Mouse (Mus musculus) midbrain, embryonic 16.5 days (tissue): ENCODE data around the gene Gjd2. TPM values are rescaled to one million over a fixed set of nuclear protein-coding genes. Genes with fewer than 3 reads are reported as not detected.

Experiments used
- ATAC-seq: fragments of 200-750 bp; cut with Nextera tagmentation; 2 replicates; pipeline ENCODE4 v1.8.0; 2017; ENCODE audit warnings: moderate TSS enrichment
- H3K27ac ChIP-seq: fragments of 300-500 bp; sonication (generic); 2 replicates; pipeline ENCODE4 v1.5.1; 2014; ENCODE audit warnings: mild to moderate bottlenecking, low read length, mixed read lengths
- H3K27me3 ChIP-seq: fragments of 300-500 bp; sonication (generic); 2 replicates; pipeline ENCODE4 v1.6.1; 2014; ENCODE audit warnings: low read depth, low read length, mixed read lengths; ENCODE audit not compliant: control insufficient read depth, insufficient read depth
- H3K36me3 ChIP-seq: fragments of 300-500 bp; sonication (generic); 2 replicates; pipeline ENCODE4 v1.6.1; 2014; ENCODE audit warnings: mild to moderate bottlenecking, low read length, moderate library complexity, mixed read lengths; ENCODE audit not compliant: control insufficient read depth, insufficient read depth
- H3K4me1 ChIP-seq: fragments of 300-500 bp; sonication (generic); 2 replicates; pipeline ENCODE4 v1.6.1; 2014; ENCODE audit warnings: mild to moderate bottlenecking, low read length, mixed read lengths; ENCODE audit not compliant: control insufficient read depth, insufficient read depth
- H3K4me2 ChIP-seq: fragments of 300-500 bp; sonication (generic); 2 replicates; pipeline ENCODE4 v1.6.1; 2014; ENCODE audit warnings: mild to moderate bottlenecking, low read length, mixed read lengths
- H3K4me3 ChIP-seq: fragments of 300-500 bp; sonication (generic); 2 replicates; pipeline ENCODE4 v1.5.1; 2014; ENCODE audit warnings: low read depth, mild to moderate bottlenecking, low read length, moderate library complexity, mixed read lengths
- H3K9ac ChIP-seq: fragments of 300-500 bp; sonication (generic); 2 replicates; pipeline ENCODE4 v1.6.1; 2014; ENCODE audit warnings: low read depth, low read length, mixed read lengths
- H3K9me3 ChIP-seq: fragments of 300-500 bp; sonication (generic); replicated peaks from 2 replicates; pipeline ENCODE4 v1.6.1; 2014; ENCODE audit warnings: mild to moderate bottlenecking, low read length, mixed read lengths; ENCODE audit not compliant: control insufficient read depth, poor library complexity, severe bottlenecking
- WGBS: fragments of 180-500 bp; shearing (Covaris S2); extraction: QIAGEN DNeasy Blood & Tissue Kit; methylation state at CpG from one replicate; pipeline ENCODE4 v1.1.7; 2014; 5-methylcytosine and 5-hydroxymethylcytosine counted together
- polyA plus RNA-seq: library from polyadenylated mRNA; unstranded; fragments of >200 nt; fragmentation: Nextera tagmentation; extraction: Ambion mirVana; gene quantifications from 2 replicates; pipeline ENCODE4 v1.2.1, GENCODE M21; 2015

Gjd2 gene
- 10.5 and 11.9 TPM in 2 replicates for polyA plus RNA-seq

DNA sequence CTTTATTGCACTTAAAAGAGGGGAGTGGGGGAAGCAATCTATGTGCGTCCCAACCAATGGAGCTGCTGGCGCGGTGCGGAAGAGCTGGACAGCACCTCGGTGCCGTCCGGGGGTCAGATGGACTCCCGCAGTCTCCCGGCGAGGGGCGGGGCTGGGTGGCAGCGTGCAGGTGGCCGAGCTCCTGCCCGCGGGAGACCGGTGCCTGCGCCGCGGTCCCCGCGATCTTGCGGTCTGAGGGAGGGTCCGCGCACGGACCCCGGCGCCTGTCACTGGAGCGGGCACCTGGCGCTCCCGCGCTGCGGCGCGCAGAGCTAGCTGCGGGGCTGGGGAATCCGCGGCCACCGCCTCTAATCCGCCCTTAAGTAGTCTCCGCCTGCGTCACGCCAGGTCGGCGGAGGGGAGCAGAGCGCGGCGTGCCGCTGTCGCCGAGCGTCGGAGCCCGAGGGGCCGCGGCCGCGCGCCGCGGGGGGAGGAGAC, at the start of gene Gjd2:
Gjd2 (minus strand) TSS at position 325 of the 477 bp plus-strand sequence.
- WGBS: under 1% methylated on average over 51 of the region's 60 CpGs

DNA sequence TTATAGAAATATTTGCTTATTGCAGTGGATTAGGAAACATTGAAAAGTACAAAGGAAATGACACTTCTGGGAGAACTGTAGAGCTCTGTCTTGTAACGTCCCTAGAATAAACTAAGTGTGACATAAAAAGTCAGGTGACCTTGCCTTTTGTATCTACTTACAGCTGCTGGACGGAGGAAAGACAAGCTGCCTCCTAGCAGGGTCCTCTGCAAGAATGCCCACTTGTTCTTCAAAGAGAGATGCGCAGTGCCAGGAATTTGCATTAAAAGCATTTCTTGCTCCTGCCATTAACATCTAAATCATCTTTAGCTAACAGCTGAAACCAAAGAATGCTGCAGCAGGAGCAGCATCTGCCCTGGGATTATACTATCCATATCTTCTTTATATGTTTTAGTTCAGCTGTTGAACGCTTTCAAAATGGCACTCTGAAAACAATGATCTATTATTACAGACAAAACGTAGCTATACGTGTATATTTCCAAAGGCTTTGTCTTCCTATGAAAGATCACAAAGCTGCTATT, 46.7 kb upstream of the Gjd2 start:
- Histone ChIP-seq H3K4me3 (no peak overlapping the region), H3K4me2 (no peak overlapping the region), H3K9ac (no peak overlapping the region), H3K27ac (no peak overlapping the region), H3K9me3 (no peaks in the 10 kb centered on the region), H3K36me3 (no peaks in the 10 kb centered on the region), H3K4me1 (peaks cover 3% of the 10 kb centered on the region; the same call in 1 of the 2 replicates), H3K27me3 (no peaks in the 10 kb centered on the region)
- 22% methylated on average over 6 of the region's 6 CpGs for WGBS
- no peak for ATAC-seq

More for the DNA sequence above, at the start of gene Gjd2:
- Histone ChIP-seq H3K4me3 (peak within 1 kb of the TSS; percentile 83), H3K9me3 (peaks cover 2% of the 10 kb centered on the region; the same call in 1 of the 2 replicates), H3K4me1 (peaks cover 15% of the 10 kb centered on the region; the same call in 1 of the 2 replicates), H3K36me3 (no peaks in the 10 kb centered on the region), H3K27me3 (no peaks in the 10 kb centered on the region), H3K27ac (peak within 1 kb of the TSS; percentile 88), H3K4me2 (peak within 1 kb of the TSS; percentile 83), H3K9ac (peak within 1 kb of the TSS; percentile 94)
- ATAC-seq: peak; percentile 89

DNA sequence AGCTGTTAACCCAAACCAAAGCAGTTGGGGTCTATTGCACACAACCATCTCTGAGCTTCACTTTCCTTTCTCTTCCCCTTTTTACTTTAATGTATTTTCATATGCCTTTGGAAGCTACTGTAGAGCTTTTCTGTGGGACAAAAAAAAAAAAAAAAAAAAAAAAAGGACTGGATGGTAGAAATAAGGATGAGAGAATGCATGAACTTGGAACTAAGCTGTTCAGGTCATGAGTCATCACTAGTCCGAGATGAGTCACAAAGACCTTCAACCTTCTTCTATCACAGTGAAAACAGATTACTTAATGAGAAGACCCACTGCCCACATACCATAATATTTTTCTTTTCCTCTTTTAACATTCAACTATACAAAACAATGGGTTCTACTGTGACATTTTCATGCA, 46.2 kb upstream of the Gjd2 start:
- Histone ChIP-seq H3K4me2 (no peak overlapping the region), H3K9ac (no peak overlapping the region), H3K4me1 (peaks cover 3% of the 10 kb centered on the region; the same call in 1 of the 2 replicates), H3K27ac (no peak overlapping the region), H3K9me3 (no peaks in the 10 kb centered on the region), H3K4me3 (no peak overlapping the region), H3K36me3 (no peaks in the 10 kb centered on the region), H3K27me3 (no peaks in the 10 kb centered on the region)
- WGBS: 48% methylated on average over 1 of the region's 1 CpGs
- no peak for ATAC-seq

DNA sequence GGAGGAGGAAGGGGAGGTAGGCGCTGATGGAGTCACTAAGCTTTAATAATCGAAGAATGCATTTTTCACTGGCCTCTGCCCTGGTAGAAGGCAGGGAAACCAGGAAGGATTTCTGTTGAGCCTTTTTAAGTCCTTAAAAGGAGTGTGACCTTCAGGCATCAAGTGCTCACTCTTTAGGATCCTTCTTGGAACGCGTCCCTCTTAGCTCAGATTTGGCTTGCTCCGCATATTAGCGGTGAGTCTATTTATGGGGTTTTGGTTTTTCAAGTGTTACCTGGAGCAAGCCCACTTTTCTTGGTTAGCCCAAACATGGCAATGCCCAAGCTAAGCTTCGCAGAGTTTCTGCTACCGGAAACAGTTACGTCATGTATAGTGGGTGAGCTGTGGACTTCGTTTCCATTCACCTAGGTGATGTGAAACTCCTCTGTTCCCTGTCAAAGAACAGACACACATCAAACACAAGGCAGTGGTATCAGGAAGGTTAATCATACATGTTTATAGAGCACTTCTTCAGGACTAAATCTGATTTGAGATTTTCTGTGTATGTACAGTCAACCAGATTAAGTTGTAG, 44.9 kb upstream of the Gjd2 start:
- H3K4me1 ChIP-seq: peaks cover 3% of the 10 kb centered on the region; the same call in 1 of the 2 replicates
- no peak overlapping the region for H3K27ac ChIP-seq
- 92% methylated on average over 10 of the region's 10 CpGs for WGBS
- ATAC-seq: no peak
- no peak overlapping the region for H3K4me3 ChIP-seq
- no peaks in the 10 kb centered on the region for H3K36me3 ChIP-seq
- no peak overlapping the region for H3K9ac ChIP-seq
- H3K4me2 ChIP-seq: no peak overlapping the region
- no peaks in the 10 kb centered on the region for H3K9me3 ChIP-seq
- H3K27me3 ChIP-seq: no peaks in the 10 kb centered on the region

DNA sequence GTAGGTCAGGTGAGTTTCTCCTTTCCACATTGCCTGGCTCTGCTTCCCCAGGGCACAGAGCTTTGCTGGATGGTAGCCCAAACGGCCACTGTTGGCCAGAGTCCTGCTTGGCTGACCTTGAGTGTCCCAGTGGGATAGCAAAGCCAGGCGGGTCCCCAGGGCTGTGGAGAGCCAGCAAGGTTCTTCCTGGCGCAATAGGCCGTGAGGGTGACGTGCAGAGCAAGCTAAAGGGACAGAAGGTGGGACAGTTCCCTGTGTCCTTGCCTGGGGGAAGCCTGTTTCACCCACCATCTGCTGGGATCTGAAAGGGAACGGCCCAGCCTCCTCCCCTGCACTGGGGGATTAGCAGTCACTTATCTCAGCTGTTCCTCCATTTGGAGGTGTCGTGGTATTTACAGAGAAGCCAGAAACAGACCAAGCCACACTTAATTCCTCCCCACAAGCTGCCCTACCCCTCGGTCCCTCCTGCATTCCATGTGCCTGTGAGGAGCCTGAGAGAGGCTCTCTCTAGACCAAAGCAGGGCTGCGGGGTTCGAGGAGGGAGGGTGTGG, 44.0 kb upstream of the Gjd2 start:
- Histone ChIP-seq H3K9ac (no peak overlapping the region), H3K4me3 (no peak overlapping the region), H3K9me3 (no peaks in the 10 kb centered on the region), H3K27ac (no peak overlapping the region), H3K36me3 (no peaks in the 10 kb centered on the region), H3K4me1 (peaks cover 3% of the 10 kb centered on the region; the same call in 1 of the 2 replicates), H3K27me3 (no peaks in the 10 kb centered on the region), H3K4me2 (no peak overlapping the region)
- 17% methylated on average over 10 of the region's 10 CpGs for WGBS
- peak; percentile 66 for ATAC-seq

DNA sequence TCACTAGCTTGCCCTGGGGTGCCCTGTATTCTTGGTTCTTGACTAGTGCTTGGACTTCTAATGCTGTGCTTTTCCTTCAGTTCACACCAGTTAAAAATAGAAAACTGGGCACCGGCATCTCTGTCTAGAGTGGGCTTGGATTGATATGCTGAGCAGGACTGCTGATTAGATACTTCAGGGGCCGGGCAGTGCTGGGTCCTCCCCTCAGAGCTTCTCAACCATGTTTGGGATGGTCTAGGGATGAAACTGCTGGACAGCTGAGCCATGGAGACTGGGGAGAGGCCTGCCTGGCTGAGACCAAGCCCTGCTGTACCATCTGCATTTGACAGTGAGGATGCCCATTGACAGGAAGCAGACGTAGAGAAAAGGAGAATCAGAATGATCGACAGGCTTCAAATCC, 40.7 kb upstream of the Gjd2 start:
- Histone ChIP-seq H3K4me2 (no peak overlapping the region), H3K4me3 (no peak overlapping the region), H3K9me3 (no peaks in the 10 kb centered on the region), H3K4me1 (no peaks in the 10 kb centered on the region), H3K9ac (no peak overlapping the region), H3K27ac (no peak overlapping the region), H3K36me3 (no peaks in the 10 kb centered on the region), H3K27me3 (no peaks in the 10 kb centered on the region)
- 90% methylated on average over 4 of the region's 4 CpGs for WGBS
- ATAC-seq: no peak

DNA sequence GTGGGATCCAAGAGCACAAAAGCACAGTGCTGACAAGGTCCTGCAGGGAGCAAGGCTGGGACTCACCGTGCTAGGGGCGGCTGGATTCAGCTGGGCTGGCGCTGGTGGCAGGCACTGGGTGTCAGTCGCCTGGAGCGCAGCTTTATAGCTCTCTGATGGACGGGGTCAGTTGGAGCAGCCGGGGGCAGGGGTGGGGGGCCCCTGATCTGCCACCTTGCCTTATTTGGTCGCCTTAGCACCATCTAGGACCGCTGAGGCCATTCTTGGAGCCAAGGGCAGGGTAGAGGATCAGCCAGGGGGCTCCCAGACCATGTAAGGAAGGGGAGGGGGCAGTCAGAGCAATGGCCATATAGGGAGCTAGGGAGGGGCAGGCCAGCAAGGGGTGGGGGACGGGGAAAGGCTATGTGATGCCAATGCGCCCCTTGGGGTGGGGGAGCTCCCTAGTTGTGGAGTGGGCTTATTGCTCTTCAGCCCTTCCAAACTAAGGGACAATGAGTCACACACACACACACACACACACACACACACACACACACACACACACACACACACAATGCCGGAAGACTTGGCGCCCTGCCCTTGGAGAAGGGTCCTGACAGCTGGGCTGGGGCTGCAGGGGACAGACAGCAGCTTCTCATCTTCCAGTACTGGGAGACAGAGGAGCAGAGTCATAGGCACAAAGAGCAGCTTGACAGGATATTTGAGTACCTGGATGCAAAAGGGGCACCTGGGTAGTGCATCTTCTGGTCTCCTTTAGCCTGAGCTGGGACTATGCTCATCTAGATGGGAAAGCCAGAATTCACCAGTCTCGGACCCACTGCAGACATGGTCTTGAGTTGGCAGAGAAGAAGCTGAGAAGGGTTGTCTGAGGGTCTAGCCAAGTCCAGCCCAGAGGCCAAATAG, 39.5 kb upstream of the Gjd2 start, which contains the start of gene Actc1:
Actc1 (minus strand) TSS at position 853 of the 903 bp plus-strand sequence.
- no peak for ATAC-seq
- no peak within 1 kb of the TSS for H3K27ac ChIP-seq
- H3K36me3 ChIP-seq: no peaks in the 10 kb centered on the region
- H3K4me2 ChIP-seq: no peak within 1 kb of the TSS
- WGBS: 46% methylated on average over 14 of the region's 14 CpGs
- H3K9me3 ChIP-seq: no peaks in the 10 kb centered on the region
- no peaks in the 10 kb centered on the region for H3K4me1 ChIP-seq
- H3K27me3 ChIP-seq: no peaks in the 10 kb centered on the region
- no peak within 1 kb of the TSS for H3K9ac ChIP-seq
- no peak within 1 kb of the TSS for H3K4me3 ChIP-seq

DNA sequence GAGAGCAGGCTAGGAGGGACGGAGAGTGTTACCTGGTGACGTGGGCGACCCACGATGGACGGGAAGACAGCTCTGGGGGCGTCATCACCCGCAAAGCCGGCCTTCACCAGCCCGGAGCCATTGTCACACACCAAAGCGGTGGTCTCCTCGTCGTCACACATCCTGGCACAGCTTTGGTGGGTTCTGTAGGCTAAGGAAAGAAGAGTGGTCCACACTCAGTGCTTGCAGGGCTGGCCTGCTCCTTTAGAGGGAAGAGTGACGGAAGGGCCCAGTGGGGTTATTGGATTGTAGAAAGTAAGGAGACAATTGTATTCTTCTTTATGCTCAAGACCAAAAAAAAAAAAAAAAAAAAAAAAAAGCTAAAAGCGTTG, 38.4 kb upstream of the Gjd2 start:
- H3K27ac ChIP-seq: no peak overlapping the region
- H3K4me3 ChIP-seq: no peak overlapping the region
- H3K36me3 ChIP-seq: no peaks in the 10 kb centered on the region
- no peak overlapping the region for H3K4me2 ChIP-seq
- ATAC-seq: no peak
- no peaks in the 10 kb centered on the region for H3K27me3 ChIP-seq
- WGBS: 90% methylated on average over 14 of the region's 14 CpGs
- no peaks in the 10 kb centered on the region for H3K4me1 ChIP-seq
- no peaks in the 10 kb centered on the region for H3K9me3 ChIP-seq
- no peak overlapping the region for H3K9ac ChIP-seq
